Mouse (Mus musculus) monocyte, adult 2 months (primary cell): Measurements from ENCODE around the gene Vsig10.
"Not testable (repeated sequence)": the region's sequence is repeated elsewhere in the genome, so short reads cannot be mapped to it uniquely, and the experiment has no call there.

Experiments used
- DNase-seq, 2 experiments: peaks; one replicate each; pipeline ENCODE4 v3.0.0; 2022; ENCODE audit warnings: low spot score in 2 of 2, low read depth in 1 of 2

The Vsig10 gene

GRCm38 (mm10) chr5:117318741-117319629 lies at the start of gene Vsig10:
TSS of gene Vsig10 (plus strand) at chr5:117319083.
- DNase-seq = peak in 1 of 2 experiments; percentile 44

DNA sequence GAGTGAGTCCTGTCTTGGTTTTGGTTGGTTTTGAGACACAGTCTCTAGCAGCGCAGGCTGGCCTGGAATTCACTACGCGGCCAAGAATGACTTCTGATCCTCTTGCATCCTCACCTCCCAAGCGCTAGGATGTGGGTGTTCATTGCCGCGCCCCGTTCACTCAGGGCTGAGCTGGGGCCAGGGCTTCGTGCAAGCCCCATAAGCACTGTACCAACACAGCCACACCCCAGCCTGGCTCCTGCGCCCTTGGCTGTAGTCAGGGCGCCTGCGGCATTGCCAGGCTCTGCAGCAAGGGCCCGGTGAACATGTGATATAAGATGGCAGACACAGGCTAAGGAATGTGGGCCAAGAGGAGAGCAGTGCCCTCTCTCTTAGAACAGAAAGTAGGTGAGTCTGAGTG lies 49.5 kb upstream of the Vsig10 start:
- DNase-seq = no peak

DNA sequence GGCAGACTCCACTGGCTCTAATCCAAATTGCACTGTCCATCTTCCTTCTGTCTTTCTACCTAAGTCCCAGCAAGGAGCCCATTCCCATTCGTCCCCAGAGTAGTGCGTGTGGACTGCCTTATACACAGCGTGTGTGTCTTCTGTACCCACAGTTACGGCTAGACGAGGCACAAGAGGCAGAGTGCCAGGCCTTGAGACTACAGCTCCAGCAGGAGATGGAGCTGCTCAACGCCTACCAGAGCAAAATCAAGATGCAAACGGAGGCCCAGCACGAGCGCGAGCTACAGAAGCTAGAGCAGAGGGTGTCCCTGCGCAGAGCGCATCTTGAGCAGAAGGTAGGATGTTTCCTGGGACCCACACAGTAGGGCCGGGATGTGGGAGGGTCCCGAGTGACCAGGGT lies 46.9 kb upstream of the Vsig10 start:
- DNase-seq = no peak

DNA sequence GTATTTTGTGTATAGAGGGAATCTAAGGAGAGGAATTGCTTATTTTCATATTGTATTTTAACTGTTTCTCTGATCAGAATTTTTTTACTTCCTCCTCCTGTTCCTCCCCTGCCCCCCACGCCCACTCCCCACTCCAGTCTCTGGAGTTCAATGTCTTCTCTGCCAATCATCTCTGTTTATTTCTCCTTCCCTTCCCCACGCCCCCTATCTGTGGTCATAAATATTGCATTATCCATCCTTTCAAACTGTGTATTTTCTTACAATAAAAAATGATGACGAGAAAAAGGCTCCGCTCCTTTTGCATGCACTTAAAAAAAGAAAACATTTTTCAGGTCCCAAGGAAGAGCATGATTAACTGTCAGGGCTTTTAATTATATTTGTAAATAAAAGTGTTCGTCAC lies 44.1 kb upstream of the Vsig10 start:
- DNase-seq = no peak

DNA sequence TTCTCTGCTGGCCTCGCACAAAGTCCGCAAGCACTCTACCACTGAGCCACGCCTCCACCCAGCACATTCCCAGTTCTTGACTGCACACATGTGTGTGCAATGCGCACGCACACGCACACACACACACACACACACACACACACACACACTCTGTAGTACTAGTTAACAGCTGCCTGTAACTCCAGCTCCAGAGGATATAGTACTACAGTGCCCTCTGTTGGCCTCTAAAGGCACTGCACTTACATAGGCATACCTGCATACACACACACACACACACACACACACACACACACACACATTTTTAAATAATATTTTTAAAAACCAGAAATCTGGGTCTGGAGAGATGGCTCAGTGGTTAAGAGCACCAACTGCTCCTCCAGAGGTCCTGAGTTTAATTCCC lies 41.1 kb upstream of the Vsig10 start:
- DNase-seq = no peak

GRCm38 (mm10) chr5:117278809-117279668 lies 39.8 kb upstream of the Vsig10 start:
- no peak for DNase-seq

GRCm38 (mm10) chr5:117279669-117280050 lies 39.2 kb upstream of the Vsig10 start:
- no peak for DNase-seq

- DNase-seq = no peak
These were observed 37.3 kb upstream of the Vsig10 start for GRCm38 (mm10) chr5:117281536-117281935.

DNA sequence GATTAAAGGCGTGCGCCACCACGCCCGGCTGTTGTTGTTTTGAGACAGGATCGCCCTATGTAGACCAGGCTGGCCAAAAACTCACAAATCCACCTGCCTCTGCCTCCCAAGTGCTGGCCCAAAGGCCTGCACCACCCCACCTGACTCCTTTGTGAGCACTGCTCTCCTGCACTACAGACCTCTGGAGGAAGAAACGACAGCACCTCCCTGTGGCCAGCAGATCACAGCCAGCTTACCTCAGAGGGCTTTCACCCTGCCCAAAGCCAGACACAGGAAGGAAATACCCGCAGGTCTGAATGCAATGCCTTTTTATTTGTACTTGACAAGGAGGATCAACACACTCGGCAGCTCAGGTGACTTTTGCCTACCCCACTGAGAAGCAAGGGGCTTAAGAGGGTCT lies 36.5 kb upstream of the Vsig10 start:
- no peak for DNase-seq

DNA sequence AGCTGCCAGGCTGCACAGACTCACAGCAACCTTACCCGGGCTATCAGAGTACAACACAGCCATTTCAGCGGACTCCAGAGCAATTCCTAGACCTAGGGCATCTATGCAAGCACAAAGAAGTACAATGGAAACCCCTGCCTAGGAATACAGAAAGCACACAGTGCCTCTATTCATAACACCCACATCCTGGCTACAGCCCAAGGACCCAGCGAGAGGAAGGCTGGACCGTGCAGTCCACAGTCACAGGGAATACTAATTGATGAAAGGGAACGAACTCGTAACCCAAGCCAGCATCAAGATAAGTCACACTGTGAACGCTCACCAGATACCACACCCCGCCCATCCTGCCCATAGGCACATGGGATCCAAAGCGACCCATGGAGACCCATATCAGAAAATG lies 34.9 kb upstream of the Vsig10 start:
- no peak for DNase-seq

DNA sequence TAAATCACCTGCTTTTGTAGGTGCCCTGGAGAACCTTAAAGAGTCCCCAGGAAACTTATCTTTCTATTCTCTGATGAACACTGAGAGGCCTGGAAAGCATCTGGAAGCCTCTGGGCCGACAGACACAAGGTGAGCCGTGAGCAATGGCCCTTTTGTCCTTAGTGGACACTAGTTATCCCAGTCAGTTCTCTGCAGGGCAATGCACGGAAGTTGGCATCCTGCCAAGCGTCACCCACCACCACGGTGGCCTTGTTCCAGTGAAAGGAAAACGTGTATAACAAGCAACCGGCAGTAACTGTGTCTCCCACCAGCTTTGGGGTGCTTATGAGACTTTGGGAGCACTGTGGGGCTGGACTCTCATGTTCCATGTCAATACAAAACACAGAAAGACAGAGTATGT lies 34.2 kb upstream of the Vsig10 start:
- DNase-seq = no peak

DNA sequence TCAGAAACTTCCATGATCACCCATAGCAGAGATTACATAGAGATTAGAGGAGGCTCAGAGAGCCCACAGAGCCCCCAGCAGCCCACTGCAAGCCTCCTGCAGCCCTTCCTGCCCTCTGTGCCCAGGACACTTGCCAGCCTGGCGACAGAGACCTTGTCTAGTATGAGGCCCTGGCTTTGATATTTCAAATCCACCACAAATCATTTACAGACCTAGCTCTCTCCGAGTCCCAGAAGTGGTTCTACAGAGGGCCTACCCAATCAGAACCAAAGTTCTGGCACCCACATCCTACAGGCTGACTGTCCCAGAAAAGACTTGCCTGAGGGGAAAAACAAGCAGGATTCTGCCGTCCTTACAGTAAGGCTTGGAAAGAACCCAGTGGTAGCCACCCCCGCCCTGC lies 33.6 kb upstream of the Vsig10 start:
- DNase-seq = no peak

- DNase-seq = no peak
These were observed 32.6 kb upstream of the Vsig10 start for GRCm38 (mm10) chr5:117286286-117286685.

GRCm38 (mm10) chr5:117286831-117287822 lies 31.8 kb upstream of the Vsig10 start, which contains the start of gene Pebp1:
TSS of gene Pebp1 (minus strand) at chr5:117287625.
- peak; percentile 81 to 90 for DNase-seq

DNA sequence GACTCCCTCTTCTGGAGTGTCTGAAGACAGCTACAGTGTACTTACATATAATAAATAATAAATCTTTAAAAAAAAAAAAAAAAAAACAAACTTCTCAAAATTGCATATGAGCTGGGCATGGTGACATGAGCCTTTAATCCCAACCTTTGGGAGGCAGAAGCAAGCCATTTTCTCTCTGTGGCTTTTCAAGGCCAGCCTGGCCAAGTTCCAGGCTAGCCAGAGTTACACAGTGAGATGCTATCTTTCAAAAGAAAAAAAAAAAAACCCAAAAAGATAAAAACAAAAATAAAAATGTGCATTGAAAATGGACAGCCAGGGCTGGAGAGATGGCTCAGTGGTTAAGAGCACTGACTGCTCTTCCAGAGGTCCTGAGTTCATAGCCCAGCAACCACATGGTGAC lies 29.2 kb upstream of the Vsig10 start:
- DNase-seq = no peak

DNA sequence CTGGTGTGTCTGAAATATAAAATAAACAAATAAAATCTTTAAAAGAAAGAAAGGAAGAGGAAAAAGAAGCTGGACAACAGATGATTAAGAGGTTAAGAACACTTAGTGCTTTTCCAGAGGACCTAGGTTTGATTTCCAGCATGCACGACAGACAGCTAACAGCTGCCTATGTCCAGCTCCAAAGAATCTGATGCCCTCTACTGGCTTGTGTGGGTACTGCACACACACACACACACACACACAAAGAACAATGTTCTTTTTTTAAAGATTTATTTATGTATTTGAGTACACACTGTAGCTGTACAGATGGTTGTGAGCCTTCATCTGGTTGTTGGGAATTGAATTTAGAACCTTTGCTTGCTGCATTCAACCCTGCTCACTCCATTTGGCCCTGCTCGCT lies 28.8 kb upstream of the Vsig10 start:
- DNase-seq = no peak

DNA sequence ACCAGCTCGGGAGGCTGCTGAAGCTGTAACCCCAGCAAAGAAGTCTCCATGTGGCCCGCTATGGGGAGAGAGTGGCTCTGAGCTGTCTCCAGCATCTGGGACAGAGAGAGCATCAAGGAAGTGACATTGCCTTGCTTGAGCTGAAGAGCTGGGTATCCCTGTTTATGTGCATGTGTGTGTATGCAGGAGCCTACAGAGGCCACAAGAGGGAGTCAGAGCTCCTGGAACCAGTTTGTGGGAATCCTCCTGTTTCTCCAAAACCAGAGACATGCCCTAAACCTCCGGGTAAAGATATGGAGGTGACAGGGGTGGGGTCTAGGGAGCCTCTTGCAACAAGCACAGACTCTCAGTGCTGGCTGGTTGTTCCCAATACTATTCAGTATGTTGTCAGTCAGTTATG lies 27.6 kb upstream of the Vsig10 start:
- DNase-seq = no peak

DNA sequence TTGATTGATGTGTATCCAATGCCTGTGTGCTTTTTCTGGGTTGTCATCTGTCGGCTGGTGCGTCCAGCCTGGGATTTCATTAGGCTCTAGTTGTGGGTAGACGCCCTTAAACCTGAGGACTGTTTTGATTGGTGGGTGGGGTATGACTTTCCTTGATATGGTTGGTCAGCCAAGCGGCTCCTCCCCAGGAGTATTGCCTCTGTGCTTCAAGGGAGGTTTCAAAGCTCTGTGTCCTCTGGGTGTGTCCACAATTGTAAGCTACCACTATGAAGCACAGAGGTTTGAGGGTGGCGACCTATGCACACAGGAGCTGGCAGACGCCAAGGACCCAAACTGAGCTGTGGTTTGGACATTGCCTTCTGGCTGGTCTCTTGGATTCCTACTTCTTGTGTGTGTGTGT lies 26.3 kb upstream of the Vsig10 start:
- DNase-seq = no peak

DNA sequence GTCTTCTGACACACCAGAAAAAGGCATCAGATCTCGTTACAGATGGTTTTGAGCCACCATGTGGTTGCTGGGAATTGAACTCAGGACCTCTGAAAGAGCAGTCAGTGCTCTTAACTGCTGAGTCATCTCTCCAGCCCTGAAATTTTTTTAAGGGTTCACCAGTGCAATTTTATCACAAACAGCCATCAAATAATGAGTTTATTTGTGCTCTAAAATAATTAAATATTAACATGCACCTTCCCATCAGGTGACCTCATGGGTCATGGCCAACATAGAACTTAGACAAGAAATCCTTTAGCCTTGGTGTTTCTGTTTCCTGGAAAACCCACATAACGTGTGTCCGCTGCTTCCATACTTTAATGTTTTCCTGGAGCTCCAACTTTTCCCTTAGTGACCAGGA lies 25.1 kb upstream of the Vsig10 start:
- DNase-seq = not testable (repeated sequence)

GRCm38 (mm10) chr5:117295011-117295410 lies 23.9 kb upstream of the Vsig10 start:
- DNase-seq = no peak

DNA sequence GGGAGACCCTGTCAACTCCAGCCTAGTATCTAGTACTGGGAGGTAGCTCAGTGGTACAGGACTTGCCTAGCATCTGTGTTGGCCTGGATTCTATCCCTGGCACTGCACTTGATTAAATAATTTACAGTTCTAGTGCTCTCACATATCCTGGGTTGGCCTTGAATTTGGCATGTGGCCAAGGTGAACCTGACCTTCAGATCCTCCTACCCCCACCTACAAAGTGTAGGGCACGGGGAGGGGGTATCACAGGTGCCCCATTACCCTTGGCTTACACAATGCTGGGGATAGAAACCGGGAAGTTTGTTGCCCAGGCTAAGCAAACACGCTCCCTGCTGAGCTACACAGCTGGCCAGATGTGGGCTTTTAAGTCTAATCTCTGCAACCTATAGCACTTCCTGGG lies 16.0 kb upstream of the Vsig10 start:
- DNase-seq = no peak
